Mouse (Mus musculus): ENCODE measurements around the gene Zbtb16.

DNA sequence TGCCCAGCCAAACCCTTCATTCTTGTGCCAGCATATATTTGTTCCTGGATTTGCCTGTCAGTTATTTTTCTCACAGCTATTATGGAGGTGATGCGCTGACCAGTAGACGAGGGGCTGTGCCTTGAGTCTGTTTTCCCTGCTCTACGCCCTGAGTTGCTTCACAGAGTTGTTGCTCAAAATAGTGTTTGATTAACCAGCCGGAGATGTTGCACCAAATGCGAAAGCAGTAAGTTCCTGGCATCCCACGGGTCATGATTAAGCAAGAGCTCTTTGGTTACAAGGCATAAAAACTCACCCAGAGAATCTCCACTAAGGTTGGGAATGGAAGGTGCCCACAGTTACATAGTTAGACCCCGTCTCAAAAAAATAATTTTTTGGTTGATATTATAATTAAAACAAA lies 229.9 kb downstream of the Zbtb16 start:
- no peak for TF ChIP-seq CTCF (IDR thresholded peaks at IDR 0.05; ENCODE audit: low read depth)
- peak; percentile 59; the same call in 1 of the 2 replicates for TF ChIP-seq EP300 (IDR thresholded peaks at IDR 0.05; ENCODE audit: low read depth)
